Mouse (Mus musculus) embryonic stem cell, embryonic (primary cell): ENCODE results near the gene Ugt1a2.

Experiments used
- CTCF ChIA-PET, 4 experiments: fragments of 300-600 bp in 2 of 4; fragments of 350-600 bp in 2 of 4; sonication (Branson Sonifier 250); formaldehyde crosslinking; loops; one replicate each; lab custom pipeline; 2022; ENCODE audit warnings: inconsistent platforms in 2 of 4; lab: Charles Lee
- POLR2A ChIA-PET, 4 experiments: fragments of 300-600 bp in 2 of 4; fragments of 350-600 bp in 2 of 4; sonication (Branson Sonifier 250); formaldehyde crosslinking; loops; one replicate each; lab custom pipeline; 2022; ENCODE audit warnings: antibody characterized with exemption in 4 of 4, inconsistent platforms in 1 of 4; lab: Charles Lee

Ugt1a2 gene

DNA sequence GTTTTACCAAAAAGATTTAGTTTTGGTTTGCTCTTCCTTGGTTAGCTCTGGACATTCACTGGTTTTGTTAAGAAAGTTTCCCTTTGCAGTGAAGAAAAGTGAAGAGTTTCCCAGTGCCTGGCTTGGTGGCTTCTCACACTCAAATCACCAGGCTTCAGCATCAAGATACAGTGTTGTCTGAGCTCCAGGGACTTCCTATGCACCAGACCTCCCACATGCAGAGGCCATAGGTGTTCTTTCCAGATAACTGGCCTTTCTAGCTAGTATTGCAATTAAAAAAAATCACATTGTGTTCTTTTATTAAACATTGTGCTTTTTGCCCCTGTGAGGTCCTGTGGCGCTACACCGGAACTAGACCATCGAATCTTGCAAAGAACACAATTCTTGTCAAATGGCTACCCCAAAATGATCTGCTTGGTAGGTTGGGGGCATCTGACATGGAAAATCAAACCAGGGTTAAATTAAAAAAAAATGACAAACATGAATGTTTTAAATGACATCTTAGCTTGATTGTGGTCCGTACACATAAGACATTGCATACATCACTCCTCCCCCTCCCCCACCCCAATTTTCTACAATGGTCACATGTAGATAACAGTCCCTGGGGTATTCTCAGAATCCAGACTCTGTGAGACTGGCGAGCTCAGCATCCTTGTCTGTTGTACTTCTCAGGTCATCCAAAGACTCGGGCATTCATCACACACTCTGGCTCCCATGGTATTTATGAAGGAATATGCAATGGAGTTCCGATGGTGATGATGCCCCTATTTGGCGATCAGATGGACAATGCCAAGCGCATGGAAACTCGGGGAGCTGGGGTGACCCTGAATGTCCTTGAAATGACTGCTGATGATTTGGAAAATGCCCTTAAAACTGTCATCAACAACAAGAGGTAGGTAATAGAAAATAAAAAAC lies 15.3 kb downstream of the Ugt1a2 start:
- ChIA-PET POLR2A (no interaction called here), CTCF (no interaction called here)

DNA sequence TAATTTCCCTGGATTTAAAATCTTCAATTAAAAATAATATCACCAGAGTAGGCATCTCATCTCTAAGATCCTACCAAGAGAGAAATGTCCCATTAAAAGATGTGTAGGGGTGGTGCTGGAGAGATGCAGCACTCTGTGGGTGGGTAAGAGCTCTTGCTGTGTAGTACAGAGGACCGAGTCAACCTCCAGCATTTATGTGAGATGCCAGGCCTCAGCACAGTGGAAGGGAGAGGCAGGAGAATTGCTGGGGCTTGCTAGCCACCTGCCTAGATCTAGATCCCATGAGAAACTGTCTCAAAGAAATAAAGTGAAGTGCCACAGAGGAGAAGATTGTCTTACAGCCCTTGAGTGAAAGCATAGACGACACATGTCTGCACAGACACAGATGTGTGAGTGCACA lies 16.1 kb downstream of the Ugt1a2 start:
- CTCF ChIA-PET: no interaction called here
- POLR2A ChIA-PET: no interaction called here

DNA sequence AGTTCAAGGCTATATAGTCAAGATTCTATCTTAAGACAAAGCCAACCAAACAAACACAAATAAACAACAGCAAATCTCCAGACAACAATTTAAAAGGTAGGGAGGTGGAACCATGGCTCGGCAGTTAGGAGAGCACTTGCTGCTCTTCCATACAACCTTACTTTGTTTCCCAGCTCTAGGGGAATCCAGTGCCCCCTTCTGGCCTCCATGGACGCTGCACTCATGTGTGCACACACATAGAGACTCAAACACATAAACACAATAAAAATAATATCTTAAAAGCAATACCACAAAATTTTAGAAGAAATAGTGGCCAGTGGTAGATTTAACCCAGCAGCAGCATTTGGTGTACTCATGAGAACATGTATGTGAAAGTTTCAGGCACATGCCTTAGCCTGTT lies 16.7 kb downstream of the Ugt1a2 start:
- ChIA-PET CTCF (interaction anchor here in 1 of 4 experiments (1.0 kb wide), 1 partner anchor 60 kb away, joined by 4 read pairs; the partner anchor contains the start of genes Hjurp and Trpm8), POLR2A (no interaction called here)

DNA sequence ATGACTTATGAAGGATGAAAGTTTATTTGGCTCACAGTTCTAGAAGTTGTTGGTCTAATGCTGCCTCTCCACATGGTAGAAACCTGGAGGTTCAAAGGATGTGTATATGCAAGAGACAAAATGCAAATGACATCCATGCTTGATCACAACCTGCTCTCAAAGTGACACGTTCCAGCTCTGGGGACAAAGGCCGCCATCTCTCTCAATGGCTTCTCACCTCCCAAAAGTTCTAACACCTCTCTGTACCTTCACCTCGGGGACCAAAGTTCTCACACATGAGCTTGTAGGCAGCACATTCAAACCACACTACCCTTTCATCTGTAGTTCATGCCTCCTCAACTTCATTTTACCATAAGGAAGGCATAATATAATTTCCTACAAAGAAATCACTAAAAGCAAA lies 17.2 kb downstream of the Ugt1a2 start:
- CTCF ChIA-PET: interaction anchor here in 1 of 4 experiments (1.0 kb wide), 1 partner anchor 60 kb away, joined by 4 read pairs; the partner anchor contains the start of genes Hjurp and Trpm8
- POLR2A ChIA-PET: interaction anchor here in 1 of 4 experiments (0.6 kb wide), 1 partner anchor 70 kb away, joined by 8 read pairs; no protein-coding TSS in a partner anchor

DNA sequence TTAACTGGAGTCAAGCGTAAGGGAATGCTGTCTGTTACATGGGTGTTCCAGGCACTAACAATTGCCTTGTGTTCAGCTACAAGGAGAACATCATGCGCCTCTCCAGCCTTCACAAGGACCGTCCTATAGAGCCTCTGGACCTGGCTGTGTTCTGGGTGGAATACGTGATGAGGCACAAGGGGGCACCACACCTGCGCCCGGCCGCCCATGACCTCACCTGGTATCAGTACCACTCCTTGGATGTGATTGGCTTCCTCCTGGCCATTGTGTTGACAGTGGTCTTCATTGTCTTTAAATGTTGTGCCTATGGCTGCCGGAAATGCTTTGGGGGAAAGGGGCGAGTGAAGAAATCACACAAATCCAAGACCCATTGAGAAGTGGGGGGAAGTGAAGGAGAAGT lies 17.6 kb downstream of the Ugt1a2 start:
- CTCF ChIA-PET: interaction anchor here in 1 of 4 experiments (1.0 kb wide), 1 partner anchor 60 kb away, joined by 4 read pairs; the partner anchor contains the start of genes Hjurp and Trpm8
- POLR2A ChIA-PET: interaction anchor here in 1 of 4 experiments (0.6 kb wide), 1 partner anchor 70 kb away, joined by 8 read pairs; no protein-coding TSS in a partner anchor

DNA sequence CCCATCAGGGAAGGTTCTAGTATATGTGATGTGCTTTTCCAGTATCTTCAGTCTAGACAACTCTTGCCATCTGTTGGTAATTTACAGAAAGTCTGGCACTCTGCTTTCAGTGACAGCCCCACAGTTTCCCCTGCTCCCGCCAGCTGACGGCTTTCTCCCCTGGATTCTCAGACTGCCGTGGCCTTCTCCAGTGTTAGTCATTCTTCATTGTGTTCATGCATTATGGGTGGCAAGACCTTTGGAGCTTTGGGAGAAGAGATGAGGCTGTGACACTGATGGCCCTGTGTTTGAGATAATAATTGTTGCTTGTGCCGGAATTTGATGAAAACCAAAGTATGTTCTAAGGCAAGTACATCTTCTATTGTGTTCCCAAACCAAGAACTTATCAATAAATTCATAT lies 18.2 kb downstream of the Ugt1a2 start:
- CTCF ChIA-PET: interaction anchor here in 2 of 4 experiments (1.1 to 1.3 kb wide), 2 partner anchors 11 to 71 kb away, joined by 3 read pairs; no protein-coding TSS in a partner anchor
- POLR2A ChIA-PET: interaction anchor here in 1 of 4 experiments (1.4 kb wide), 1 partner anchor 34 kb away, joined by 3 read pairs; no protein-coding TSS in a partner anchor

DNA sequence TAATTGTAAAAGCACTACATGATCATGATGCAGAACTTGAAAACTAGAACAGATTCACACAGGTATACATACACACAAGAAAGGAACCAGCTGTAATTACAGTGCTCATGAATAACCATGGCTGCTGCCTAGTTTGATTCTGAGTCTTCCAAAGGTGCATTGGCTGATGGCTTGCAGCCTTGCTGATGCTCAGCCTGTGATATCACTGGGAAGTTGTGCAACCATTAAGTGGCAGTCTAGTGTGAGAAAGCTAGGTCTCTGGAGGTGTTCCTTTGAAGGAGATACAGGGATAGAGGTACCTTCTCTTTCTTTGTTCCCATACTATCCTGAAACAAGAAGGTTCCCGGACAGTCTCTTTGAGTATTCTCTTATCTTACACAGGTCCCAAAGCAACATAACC lies 18.7 kb downstream of the Ugt1a2 start:
- ChIA-PET POLR2A (interaction anchor here in 1 of 4 experiments (1.0 to 1.9 kb wide), 3 partner anchors 15 to 47 kb away, joined by 3 to 9 read pairs (median 4); no protein-coding TSS in a partner anchor), CTCF (interaction anchor here in 2 of 4 experiments (1.1 to 2.4 kb wide), 3 partner anchors 10 to 71 kb away, joined by 3 to 7 read pairs (median 4); no protein-coding TSS in a partner anchor)

DNA sequence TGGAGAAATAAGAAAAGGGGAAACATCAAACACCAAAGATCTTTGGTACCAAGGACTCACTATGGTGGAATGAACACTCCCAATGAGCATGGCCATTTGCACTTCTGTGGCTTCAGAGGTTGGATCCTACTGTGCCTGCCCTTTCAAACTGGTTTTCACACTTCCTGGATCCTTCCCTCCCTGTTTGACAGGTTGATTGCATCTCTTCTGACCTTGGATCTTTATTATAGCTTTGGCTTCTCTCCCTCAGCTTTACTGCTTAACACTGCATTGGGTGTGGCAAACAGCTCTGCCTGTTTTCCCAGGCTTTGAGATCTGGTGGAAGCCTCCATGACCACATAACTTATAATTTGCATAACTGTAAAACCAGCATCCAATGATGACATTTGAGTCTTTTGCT lies 19.9 kb downstream of the Ugt1a2 start:
- POLR2A ChIA-PET: interaction anchor here in 2 of 4 experiments (0.7 to 1.9 kb wide), 7 partner anchors 11 to 906 kb away, joined by 3 to 9 read pairs (median 4); partner anchors contain the start of genes Hjurp (in 1 of the 2) and Trpm8 (in 1 of the 2)
- CTCF ChIA-PET: interaction anchor here in 2 of 4 experiments (1.0 to 2.4 kb wide), 3 partner anchors 64 to 70 kb away, joined by 3 to 7 read pairs (median 4); no protein-coding TSS in a partner anchor

DNA sequence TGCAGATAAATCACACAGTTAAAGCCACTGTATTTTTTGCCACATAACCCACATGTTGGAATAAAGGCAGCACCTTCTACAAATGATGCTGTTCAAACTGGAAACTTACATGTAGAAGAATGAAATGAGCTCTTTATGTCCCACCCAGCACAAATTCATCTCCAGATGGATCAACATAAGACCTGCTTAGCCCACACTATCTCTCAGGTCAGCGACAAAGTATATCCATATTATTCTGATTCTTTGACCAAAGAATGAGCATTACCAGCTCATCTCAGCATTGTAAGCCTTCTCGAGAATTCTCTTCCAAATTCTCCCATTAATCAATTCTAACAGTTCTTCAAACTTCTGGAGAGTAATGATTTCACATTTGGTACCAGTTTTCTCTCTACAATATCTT lies 21.8 kb downstream of the Ugt1a2 start:
- CTCF ChIA-PET: interaction anchor here in 3 of 4 experiments (0.9 to 1.3 kb wide), 3 partner anchors 10 to 68 kb away, joined by 3 to 4 read pairs (median 3); no protein-coding TSS in a partner anchor
- POLR2A ChIA-PET: interaction anchor here in 1 of 4 experiments (0.6 to 2.2 kb wide), 6 partner anchors 9 to 559 kb away, joined by 3 to 5 read pairs (median 4); partner anchors contain the start of genes Hjurp and Trpm8

DNA sequence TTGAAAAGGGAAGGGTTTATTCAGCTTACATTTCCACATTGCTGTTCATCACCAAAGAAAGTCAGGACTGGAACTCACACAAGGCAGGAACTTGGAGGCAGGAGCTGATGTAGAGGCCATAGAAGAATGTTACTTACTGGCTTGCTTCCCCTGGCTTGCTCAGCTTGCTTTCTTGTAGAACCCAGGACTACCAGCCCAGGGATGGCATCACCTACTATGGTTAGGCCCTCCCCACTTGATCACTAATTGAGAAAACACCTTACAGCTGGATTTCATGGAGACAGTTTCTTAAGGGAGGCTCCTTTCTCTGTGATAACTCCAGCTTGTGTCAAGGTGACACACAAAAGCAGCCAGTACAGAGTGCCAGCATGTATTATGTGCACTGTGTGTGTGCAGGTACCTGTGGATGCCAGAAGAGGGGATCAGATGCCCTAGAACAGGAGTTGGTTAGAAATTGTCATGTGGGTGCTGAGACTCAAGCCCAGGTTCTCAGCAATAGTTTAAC lies 22.7 kb downstream of the Ugt1a2 start:
- ChIA-PET POLR2A (interaction anchor here in 2 of 4 experiments (0.6 to 2.2 kb wide), 9 partner anchors 8 to 61 kb away, joined by 3 to 5 read pairs (median 4); partner anchors contain the start of genes Hjurp (in 1 of the 2) and Trpm8 (in 1 of the 2)), CTCF (interaction anchor here in 3 of 4 experiments (0.6 to 1.3 kb wide), 6 partner anchors 10 to 78 kb away, joined by 3 to 6 read pairs (median 4); no protein-coding TSS in a partner anchor)

DNA sequence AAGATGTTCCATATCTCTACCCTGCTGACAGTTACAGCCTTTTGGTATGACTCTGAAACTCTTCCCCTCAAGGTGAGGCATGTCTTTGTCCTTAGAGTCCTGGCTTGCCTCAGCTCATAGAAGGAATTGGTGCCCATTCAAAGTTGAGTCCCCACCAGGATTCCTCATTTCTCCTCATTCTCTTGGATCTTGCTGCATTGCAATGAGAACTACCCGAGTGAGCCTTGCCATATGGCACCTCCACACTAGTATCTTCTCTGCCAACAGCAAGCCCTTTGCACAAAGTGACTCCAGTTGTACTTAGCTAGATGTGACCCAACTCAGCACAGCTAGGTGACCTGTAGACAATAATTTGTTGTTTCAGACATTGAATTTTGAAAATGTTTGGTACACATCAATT lies 23.2 kb downstream of the Ugt1a2 start:
- ChIA-PET CTCF (interaction anchor here in 3 of 4 experiments (0.9 to 1.3 kb wide), 3 partner anchors 9 to 66 kb away, joined by 3 to 6 read pairs (median 3); no protein-coding TSS in a partner anchor), POLR2A (interaction anchor here in 2 of 4 experiments (0.6 to 1.4 kb wide), 6 partner anchors 9 to 60 kb away, joined by 3 to 5 read pairs (median 3); partner anchors contain the start of gene Ugt1a1 (in 1 of the 2))

DNA sequence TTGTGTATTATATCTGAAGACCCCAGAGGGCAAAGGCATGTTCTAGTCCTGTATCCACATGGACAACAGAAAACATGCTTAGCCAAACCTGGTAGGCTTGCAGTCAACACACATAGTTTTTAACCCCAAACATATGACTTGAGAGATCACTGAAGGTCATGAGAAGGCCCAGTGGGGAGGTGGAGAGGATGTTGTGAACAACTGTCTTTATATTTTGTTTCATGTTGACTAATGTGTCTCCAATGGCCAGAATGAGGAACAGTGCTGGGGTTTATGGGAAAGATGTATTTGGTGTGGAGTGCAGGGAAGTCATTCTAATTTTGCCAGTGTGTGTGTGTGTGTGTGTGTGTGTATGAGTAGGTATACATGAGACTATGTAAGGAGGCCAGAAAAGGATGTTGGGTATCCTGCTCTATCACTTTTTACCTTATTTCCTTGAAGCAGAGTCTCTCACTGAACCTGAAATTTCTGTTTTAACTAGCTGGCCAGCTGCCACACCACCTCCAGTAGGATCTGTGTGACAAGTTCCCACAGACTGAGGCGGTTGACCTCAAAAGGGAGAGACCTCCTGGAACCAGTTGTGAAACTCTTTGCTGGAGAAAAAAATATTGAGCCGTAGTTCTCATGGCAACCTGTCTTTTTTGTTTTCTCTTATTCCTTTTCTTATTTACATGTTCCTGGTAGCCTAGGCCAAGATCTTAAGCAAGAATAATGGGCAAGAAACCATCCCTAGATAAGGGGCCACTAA lies 23.8 kb downstream of the Ugt1a2 start:
- POLR2A ChIA-PET: interaction anchor here in 1 of 4 experiments (0.8 to 1.4 kb wide), 4 partner anchors 9 to 41 kb away, joined by 3 to 4 read pairs (median 3); partner anchors contain the start of gene Ugt1a1
- CTCF ChIA-PET: interaction anchor here in 2 of 4 experiments (0.7 to 1.1 kb wide), 2 partner anchors 60 to 66 kb away, joined by 3 to 6 read pairs; no protein-coding TSS in a partner anchor

DNA sequence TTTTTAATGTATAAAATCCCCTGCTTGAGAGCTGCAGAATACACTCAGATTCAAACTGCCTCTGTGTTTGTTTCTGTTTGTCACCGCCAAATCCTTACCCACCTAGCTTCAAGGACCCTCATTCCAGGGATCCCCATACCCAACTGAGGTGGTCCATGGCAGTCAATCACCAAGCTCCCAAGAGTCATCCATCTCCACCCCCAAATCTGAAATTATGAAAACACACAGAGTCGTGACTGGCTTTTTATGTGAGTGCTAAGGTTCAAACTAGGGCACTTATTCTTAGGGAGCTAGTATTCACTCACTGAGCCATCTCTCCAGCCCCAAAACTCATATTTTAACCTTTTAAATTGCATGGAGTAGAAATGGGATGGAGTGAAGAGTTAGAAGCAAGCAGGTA lies 24.9 kb downstream of the Ugt1a2 start:
- POLR2A ChIA-PET: interaction anchor here in 2 of 4 experiments (1.1 to 1.3 kb wide), 2 partner anchors 20 to 21 kb away, joined by 3 read pairs; no protein-coding TSS in a partner anchor
- CTCF ChIA-PET: interaction anchor here in 1 of 4 experiments (0.6 kb wide), 1 partner anchor 65 kb away, joined by 3 read pairs; no protein-coding TSS in a partner anchor

DNA sequence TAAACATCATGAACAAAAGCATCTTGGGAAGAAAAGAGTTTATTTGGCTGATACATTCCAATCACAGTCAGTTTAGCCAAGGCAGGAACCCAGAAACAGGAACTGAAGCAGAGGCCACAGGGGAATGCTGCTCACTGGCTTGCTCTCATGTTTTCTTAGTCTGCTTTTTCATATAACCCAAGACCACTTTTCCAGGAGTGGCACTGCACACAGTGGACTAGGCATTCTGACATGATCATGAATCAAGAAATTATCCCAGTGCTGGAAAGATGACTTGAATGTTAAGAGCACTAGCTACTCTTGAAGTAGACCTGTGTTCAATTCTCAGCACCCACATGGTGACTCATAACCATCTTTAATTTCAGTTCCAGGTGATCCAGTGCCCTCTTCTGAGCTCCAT lies 25.3 kb downstream of the Ugt1a2 start:
- ChIA-PET CTCF (interaction anchor here in 1 of 4 experiments (0.6 kb wide), 1 partner anchor 64 kb away, joined by 3 read pairs; no protein-coding TSS in a partner anchor), POLR2A (interaction anchor here in 2 of 4 experiments (0.5 to 1.3 kb wide), 4 partner anchors 10 to 188 kb away, joined by 3 read pairs; no protein-coding TSS in a partner anchor)

DNA sequence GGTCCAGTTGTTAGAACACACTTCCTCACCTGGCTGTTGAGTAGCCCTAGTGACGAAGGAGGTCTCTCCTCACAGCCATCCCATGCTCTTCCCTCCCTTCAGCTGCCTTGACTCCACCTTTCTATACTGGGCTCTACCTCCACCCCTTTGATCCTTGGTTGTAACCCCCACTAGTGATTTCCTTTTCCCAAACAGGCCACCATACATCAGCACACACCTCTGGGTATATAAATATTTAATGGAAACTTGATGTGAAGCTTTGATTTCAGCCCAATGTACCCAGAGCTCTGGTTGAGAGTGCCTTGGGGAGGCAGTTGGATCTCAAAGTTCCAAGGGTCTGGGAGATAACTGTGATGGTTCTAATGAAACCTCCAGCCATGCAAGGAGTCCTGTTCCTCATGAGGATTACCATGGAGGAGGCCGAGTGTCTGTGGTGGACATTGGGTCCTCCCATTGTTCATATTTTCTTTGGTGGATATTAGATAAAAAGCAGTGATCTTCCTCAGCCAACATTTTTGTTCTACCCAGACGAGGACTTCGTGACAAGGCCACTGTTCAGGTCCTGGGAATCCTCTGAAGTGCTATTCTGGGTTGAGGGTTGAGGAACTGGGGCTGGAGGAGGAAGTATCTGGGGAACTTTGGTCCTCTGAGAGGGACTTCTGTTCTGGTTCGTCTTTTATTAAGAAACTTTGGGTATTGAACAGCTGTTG lies 26.4 kb downstream of the Ugt1a2 start, which contains the start of gene Mroh2a:
TSS of gene Mroh2a (plus strand) at position 317 of the 710 bp plus-strand sequence.
- ChIA-PET CTCF (no interaction called here), POLR2A (interaction anchor here in 1 of 4 experiments (0.5 to 1.0 kb wide), 2 partner anchors 9 to 25 kb away, joined by 3 to 4 read pairs; no protein-coding TSS in a partner anchor)

DNA sequence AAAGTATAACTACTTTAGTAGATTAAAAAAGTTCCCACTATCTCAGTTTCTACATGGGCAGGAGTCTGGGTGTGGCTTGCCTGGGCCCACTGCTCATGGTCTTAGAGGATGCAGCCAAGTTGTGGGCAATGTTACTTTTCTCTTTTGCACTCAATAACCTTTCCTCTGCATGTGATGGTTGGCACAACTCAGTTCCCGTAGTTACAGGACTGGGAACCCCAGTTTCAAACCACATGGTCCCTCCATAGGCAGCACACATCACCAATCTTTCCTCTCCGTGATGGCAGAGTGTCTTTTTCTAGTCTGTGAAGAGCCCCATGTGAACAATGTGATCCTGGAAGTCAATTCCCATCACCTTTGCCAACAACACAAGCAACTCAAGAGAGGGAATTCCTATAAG lies 27.1 kb downstream of the Ugt1a2 start:
- ChIA-PET POLR2A (no interaction called here), CTCF (no interaction called here)
